Mouse (Mus musculus): ENCODE data around the gene Nrxn2.

Nrxn2 gene

GRCm38 (mm10) chr19:6418233-6418879 is at the start of gene Nrxn2:
Gene Nrxn2 (plus strand): TSS chr19:6418731.
- DNase-seq (ENCODE audit: low spot score): peak; percentile 95

DNA sequence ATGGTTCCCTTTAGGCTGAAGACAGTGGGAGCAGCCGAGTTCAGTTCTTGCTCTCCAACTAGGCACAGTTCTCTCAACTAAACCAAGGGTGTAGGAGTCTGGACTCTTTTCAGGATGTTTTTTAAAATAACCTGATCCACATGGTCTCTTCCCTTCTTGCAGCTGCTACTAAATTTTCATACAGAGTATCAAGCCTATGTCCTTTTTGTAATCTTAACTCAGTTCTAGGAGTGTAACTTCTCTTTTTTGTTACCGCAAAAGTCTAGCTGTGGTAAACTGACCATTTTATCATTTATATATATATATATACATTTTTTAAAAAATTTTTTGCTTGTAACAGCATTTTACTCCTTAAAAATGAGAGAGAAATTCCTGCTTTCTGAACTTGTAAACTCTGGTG is 48.4 kb upstream of the Nrxn2 start:
- DNase-seq (ENCODE audit: low spot score): no peak

GRCm38 (mm10) chr19:6372433-6372832 is 46.1 kb upstream of the Nrxn2 start:
- peak; percentile 63 for DNase-seq (ENCODE audit: low spot score)

GRCm38 (mm10) chr19:6373539-6374400 is 44.8 kb upstream of the Nrxn2 start:
- peak; percentile 70 for DNase-seq (ENCODE audit: low spot score)

DNA sequence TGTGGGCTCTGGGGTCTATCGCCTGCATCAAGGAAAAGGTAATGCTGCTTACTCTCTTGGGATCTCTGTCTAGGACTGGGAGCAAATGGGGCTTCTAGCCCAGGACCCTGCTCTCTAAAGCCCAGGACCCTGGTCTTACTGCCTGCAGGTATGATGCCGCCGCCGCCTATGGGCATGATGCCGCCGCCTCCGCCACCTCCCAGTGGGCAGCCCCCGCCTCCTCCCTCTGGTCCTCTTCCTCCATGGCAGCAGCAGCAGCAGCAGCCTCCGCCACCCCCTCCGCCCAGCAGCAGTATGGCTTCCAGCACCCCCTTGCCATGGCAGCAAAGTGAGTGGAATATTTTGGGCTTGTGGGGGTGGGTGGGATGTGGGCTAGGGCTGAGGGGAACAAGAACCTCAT is 44.0 kb upstream of the Nrxn2 start:
- no peak for DNase-seq (ENCODE audit: low spot score)

DNA sequence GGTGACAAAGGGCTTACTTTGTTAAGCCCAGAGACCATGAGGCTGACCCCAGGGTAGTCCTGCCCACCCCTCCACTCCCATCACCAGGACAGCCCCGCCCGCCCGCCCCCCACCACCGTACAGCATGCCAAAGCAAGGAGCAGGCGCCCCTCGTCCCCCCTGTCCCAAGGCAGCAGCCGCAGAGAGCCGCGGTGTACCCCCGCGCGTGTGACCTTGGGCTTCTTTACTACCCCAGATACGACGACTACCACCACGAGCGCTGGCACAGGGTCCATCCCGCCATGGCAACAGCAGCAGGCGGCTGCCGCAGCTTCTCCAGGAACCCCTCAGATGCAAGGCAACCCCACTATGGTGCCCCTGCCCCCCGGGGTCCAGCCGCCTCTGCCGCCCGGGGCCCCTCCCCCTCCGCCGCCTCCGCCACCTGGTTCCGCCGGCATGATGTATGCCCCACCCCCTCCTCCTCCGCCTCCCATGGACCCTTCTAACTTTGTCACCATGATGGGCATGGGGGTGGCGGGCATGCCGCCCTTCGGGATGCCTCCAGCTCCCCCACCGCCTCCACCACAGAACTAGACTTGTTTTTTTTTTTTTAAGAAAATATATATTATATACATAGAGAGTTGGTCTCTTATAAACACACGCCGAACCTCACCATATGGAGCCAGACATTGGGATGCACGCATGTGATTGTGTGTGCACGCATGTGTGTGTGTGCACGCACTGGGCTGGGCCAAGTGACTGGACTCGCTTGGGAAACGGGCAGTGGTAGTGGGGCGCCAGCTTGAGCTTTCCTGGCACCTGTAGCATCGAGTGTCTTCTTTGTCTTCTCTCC is 42.9 kb upstream of the Nrxn2 start:
- DNase-seq (ENCODE audit: low spot score): no peak

GRCm38 (mm10) chr19:6376255-6376564 is 42.3 kb upstream of the Nrxn2 start:
- no peak for DNase-seq (ENCODE audit: low spot score)

GRCm38 (mm10) chr19:6376643-6377042 is 41.9 kb upstream of the Nrxn2 start:
- no peak for DNase-seq (ENCODE audit: low spot score)

GRCm38 (mm10) chr19:6377327-6378040 is 41.0 kb upstream of the Nrxn2 start:
- no peak for DNase-seq (ENCODE audit: low spot score)

- DNase-seq (ENCODE audit: low spot score): no peak
These were observed 37.9 kb upstream of the Nrxn2 start for GRCm38 (mm10) chr19:6380411-6381166.

DNA sequence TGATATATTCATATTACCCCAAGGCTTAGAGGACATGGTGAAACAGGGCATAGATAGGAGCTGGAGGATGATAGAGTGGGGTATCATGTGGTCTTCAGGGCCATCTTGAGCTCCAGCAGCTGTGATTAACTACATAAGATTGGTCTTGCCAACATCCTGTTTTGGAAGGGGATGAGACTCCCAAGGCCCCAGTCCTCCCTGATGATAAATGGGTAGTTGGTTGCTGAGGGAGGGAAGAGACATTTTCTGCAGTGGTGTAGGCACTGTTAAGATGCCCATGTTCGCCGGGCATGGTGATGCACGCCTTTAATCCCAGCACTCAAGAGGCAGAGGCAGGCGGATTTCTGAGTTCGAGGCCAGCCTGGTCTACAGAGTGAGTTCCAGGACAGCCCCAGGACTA is 37.3 kb upstream of the Nrxn2 start:
- no peak for DNase-seq (ENCODE audit: low spot score)

- DNase-seq (ENCODE audit: low spot score): no peak
These were observed 36.1 kb upstream of the Nrxn2 start for GRCm38 (mm10) chr19:6382323-6382924.

GRCm38 (mm10) chr19:6383470-6383869 is 35.1 kb upstream of the Nrxn2 start:
- no peak for DNase-seq (ENCODE audit: low spot score)

DNA sequence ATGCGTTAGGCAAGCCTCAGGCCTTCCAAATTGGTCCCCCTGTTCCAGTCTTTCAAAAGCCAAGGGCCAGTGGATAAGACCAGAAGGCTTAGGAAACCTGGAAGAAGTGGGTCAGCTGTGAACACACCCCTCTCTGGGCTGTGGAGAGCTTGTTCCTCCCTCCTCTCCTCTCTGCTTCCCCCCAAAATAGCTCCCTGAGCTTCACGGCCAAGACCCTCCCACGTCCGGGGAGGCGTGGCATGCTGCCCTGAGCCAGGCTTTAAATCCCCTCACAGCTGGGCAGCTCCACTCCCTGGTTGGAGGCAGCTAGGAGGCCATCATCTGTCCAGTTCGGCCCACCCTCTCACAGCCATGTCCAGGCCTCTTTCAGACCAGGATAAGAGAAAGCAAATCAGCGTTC is 34.4 kb upstream of the Nrxn2 start, which contains the start of gene Pygm:
TSS of gene Pygm (plus strand) at position 272 of the 400 bp plus-strand sequence.
- no peak for DNase-seq (ENCODE audit: low spot score)

GRCm38 (mm10) chr19:6384954-6385353 is 33.6 kb upstream of the Nrxn2 start:
- no peak for DNase-seq (ENCODE audit: low spot score)

DNA sequence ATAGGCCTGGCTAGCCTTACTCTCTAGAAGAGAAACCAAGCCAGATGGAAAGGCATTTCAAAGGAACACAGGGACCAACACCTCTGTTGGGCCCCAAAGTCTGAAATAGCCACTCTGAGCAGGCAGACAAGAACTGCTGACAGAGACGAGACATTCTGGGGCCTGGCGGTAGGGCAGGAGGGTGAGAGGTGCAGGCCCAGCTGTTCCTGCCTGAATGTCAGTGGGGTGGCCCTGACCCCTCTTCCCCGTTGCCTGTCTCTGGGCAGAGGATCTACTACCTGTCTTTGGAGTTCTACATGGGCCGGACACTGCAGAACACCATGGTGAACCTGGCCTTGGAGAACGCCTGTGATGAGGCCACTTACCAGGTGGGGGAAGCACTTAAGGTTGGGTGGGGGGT is 33.1 kb upstream of the Nrxn2 start:
- no peak for DNase-seq (ENCODE audit: low spot score)

DNA sequence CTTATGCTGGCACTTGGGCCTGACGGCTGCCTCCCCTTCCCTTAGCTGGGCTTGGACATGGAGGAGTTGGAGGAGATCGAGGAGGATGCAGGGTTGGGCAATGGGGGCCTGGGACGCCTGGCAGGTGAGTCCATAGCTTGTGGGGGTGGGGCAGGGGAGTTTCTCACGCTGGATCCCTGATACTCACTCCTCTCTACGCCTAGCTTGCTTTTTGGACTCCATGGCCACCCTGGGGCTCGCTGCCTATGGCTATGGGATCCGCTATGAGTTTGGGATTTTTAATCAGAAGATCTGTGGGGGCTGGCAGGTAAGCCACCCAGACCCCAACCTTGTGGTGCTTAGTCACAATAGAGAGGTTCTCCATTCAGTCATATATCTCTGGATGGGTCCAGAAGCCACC is 32.7 kb upstream of the Nrxn2 start:
- DNase-seq (ENCODE audit: low spot score): no peak

- DNase-seq (ENCODE audit: low spot score): no peak
These were observed 32.3 kb upstream of the Nrxn2 start for GRCm38 (mm10) chr19:6386234-6386633.

GRCm38 (mm10) chr19:6388006-6388405 is 30.5 kb upstream of the Nrxn2 start:
- no peak for DNase-seq (ENCODE audit: low spot score)

DNA sequence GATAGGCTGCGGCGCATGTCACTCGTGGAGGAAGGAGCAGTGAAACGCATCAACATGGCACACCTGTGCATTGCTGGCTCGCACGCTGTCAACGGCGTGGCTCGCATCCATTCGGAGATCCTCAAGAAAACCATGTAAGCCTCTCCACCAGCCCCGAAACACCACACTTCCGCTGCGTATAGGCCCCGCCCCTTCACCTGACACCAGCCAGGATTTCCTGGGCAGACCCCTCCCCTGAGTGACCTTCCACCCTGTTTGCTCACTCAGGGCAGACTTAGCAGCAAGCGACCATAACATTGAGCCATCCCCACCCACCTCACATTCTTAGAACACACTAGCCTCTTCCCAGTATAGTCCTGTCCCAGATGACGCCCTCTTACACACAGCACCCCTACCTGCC is 28.7 kb upstream of the Nrxn2 start:
- DNase-seq (ENCODE audit: low spot score): no peak

DNA sequence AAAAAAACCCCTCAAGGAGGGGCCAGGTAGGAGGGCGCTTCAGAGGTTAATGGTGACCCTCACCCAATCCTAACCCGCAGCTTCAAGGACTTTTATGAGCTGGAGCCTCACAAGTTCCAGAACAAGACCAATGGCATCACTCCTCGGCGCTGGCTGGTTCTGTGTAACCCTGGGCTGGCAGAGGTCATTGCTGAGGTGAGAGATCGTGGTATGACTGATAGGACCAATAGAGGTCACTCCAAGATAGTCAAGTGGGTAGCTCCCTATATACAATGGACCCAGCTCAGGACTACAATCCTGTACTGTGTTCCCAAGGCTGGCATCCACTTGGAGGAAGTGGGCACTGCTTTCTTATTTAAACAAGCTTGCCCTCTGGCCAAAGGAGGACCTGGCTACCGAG is 28.3 kb upstream of the Nrxn2 start:
- no peak for DNase-seq (ENCODE audit: low spot score)

Data from MN1 (cell line).